Mouse (Mus musculus): ENCODE measurements around the gene Olfr399. TPM values are rescaled to one million over a fixed set of nuclear protein-coding genes. Genes with fewer than 3 reads are reported as not detected.

The Olfr399 gene
- polyA plus RNA-seq (2015; fragmentation: Nextera tagmentation; extraction: Ambion mirVana), result not detected in 2 replicates

DNA sequence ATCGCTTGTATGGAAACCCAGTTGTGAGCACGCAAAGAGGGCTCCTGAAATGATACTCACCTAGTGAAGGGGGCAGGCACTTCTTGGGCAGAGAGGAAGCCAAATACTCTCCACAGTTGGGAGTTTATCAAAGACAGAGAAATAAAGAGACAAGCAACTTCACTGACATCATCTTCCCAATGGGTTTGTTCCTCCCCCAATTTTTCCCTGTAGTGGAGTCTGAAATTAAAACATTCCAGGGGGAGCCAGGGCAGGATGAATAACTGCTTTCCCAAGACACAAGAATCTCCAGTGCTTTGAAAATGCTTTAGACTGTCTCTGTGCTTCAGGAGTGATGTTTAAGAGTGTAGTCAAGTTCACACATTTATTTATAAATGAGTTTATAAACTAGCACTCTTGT is at the start of gene Olfr399, which contains the start of gene Olfr139:
TSS of gene Olfr399 (minus strand) at position 165 of the 400 bp plus-strand sequence.
TSS of gene Olfr139 (minus strand) at position 101 of the 400 bp plus-strand sequence.
- no peak for TF ChIP-seq CTCF (IDR thresholded peaks at IDR 0.05; ENCODE audit: low read depth)
- Histone ChIP-seq H3K36me3 (ENCODE audit: insufficient read depth, low read length) (no peaks in the 10 kb centered on the region), H3K9ac (ENCODE audit: low read depth, low read length) (no peak within 1 kb of the TSS), H3K27me3 (ENCODE audit: insufficient read depth, low read length) (no peaks in the 10 kb centered on the region), H3K27ac (no peak within 1 kb of the TSS), H3K4me3 (replicated peaks; ENCODE audit: low read depth, low read length) (no peak within 1 kb of the TSS), H3K4me1 (replicated peaks; ENCODE audit: insufficient read depth, low read length) (no peaks in the 10 kb centered on the region), H3K4me2 (ENCODE audit: low read length) (no peak within 1 kb of the TSS), H3K9me3 (replicated peaks; ENCODE audit: low read length) (no peaks in the 10 kb centered on the region)
- no peak for DNase-seq (ENCODE audit: low spot score)
- ATAC-seq (replicated peaks; ENCODE audit: low FRiP score, low read depth), result no peak
- WGBS, result 83% methylated on average over 2 of the region's 2 CpGs

DNA sequence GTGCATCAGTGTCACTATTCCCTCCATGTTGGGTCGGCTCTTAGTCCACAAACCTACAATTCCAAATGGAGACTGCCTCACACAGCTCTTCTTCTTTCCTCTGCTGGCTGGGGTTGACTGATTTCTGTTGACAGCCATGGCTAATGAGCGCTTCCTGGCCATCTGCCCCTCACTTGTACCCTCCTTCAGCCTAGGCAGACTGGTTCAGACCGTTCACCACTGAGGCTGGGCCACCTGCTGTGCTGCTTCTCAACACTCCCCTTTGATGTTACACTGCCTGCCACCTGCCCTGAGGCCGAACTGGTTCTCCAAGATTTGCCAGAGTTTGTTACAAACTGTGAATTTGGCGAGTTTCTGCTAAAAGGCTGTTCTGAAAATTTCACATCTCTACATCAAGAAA is 48.7 kb upstream of the Olfr399 start:
- TF ChIP-seq CTCF (IDR thresholded peaks at IDR 0.05; ENCODE audit: low read depth), result no peak
- DNase-seq (ENCODE audit: low spot score), result no peak

GRCm38 (mm10) chr11:74101507-74101906 is 45.1 kb upstream of the Olfr399 start:
- H3K4me2 ChIP-seq (ENCODE audit: low read length), result no peak overlapping the region
- no peak overlapping the region for H3K9ac ChIP-seq (ENCODE audit: low read depth, low read length)
- WGBS, result 59% methylated on average over 2 of the region's 2 CpGs
- no peaks in the 10 kb centered on the region for H3K36me3 ChIP-seq (ENCODE audit: insufficient read depth, low read length)
- H3K27ac ChIP-seq, result no peak overlapping the region
- ATAC-seq (replicated peaks; ENCODE audit: low FRiP score, low read depth) (no peak), DNase-seq (ENCODE audit: low spot score) (no peak)
- H3K9me3 ChIP-seq (replicated peaks; ENCODE audit: low read length), result no peaks in the 10 kb centered on the region
- H3K27me3 ChIP-seq (ENCODE audit: insufficient read depth, low read length), result no peaks in the 10 kb centered on the region
- TF ChIP-seq CTCF (IDR thresholded peaks at IDR 0.05; ENCODE audit: low read depth), result no peak
- H3K4me3 ChIP-seq (replicated peaks; ENCODE audit: low read depth, low read length), result no peak overlapping the region
- no peaks in the 10 kb centered on the region for H3K4me1 ChIP-seq (replicated peaks; ENCODE audit: insufficient read depth, low read length)

More for the DNA sequence above, 48.7 kb upstream of the Olfr399 start:
- H3K27ac ChIP-seq, result no peak overlapping the region
- no peaks in the 10 kb centered on the region for H3K36me3 ChIP-seq (ENCODE audit: insufficient read depth, low read length)
- no peaks in the 10 kb centered on the region for H3K4me1 ChIP-seq (replicated peaks; ENCODE audit: insufficient read depth, low read length)
- ATAC-seq (replicated peaks; ENCODE audit: low FRiP score, low read depth), result no peak
- H3K4me3 ChIP-seq (replicated peaks; ENCODE audit: low read depth, low read length), result no peak overlapping the region
- H3K27me3 ChIP-seq (ENCODE audit: insufficient read depth, low read length), result no peaks in the 10 kb centered on the region
- WGBS, result 34% methylated on average over 5 of the region's 5 CpGs
- no peak overlapping the region for H3K9ac ChIP-seq (ENCODE audit: low read depth, low read length)
- H3K9me3 ChIP-seq (replicated peaks; ENCODE audit: low read length), result no peaks in the 10 kb centered on the region
- H3K4me2 ChIP-seq (ENCODE audit: low read length), result no peak overlapping the region

DNA sequence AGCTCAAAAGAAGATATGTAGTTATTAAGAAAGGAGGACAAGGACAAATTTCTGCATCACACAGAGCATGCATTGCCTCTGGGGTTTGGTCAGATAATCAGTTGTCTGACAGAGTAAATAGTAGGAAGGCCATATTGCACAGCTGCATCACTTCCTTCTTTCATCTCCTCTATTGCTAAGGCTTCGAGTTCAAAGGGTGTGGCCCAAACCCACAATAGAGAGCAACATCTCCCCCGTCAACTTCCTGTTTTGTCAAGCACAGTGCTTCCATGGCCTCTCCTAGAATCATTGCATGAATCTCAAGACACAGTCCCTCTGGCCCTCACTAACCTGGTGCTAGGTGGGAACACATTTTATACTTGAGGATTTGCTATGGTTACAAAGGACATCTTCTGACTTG is 44.3 kb upstream of the Olfr399 start:
- WGBS, result 77% methylated on average over 2 of the region's 2 CpGs
- Histone ChIP-seq H3K4me1 (replicated peaks; ENCODE audit: insufficient read depth, low read length) (no peaks in the 10 kb centered on the region), H3K4me2 (ENCODE audit: low read length) (no peak overlapping the region), H3K9ac (ENCODE audit: low read depth, low read length) (no peak overlapping the region), H3K27ac (no peak overlapping the region), H3K27me3 (ENCODE audit: insufficient read depth, low read length) (no peaks in the 10 kb centered on the region), H3K9me3 (replicated peaks; ENCODE audit: low read length) (no peaks in the 10 kb centered on the region), H3K4me3 (replicated peaks; ENCODE audit: low read depth, low read length) (no peak overlapping the region), H3K36me3 (ENCODE audit: insufficient read depth, low read length) (no peaks in the 10 kb centered on the region)
- no peak for DNase-seq (ENCODE audit: low spot score)
- no peak for TF ChIP-seq CTCF (IDR thresholded peaks at IDR 0.05; ENCODE audit: low read depth)
- no peak for ATAC-seq (replicated peaks; ENCODE audit: low FRiP score, low read depth)

- Histone ChIP-seq H3K27me3 (ENCODE audit: insufficient read depth, low read length) (no peaks in the 10 kb centered on the region), H3K27ac (no peak within 1 kb of the TSS), H3K9ac (ENCODE audit: low read depth, low read length) (no peak within 1 kb of the TSS), H3K9me3 (replicated peaks; ENCODE audit: low read length) (no peaks in the 10 kb centered on the region), H3K4me3 (replicated peaks; ENCODE audit: low read depth, low read length) (no peak within 1 kb of the TSS), H3K4me2 (ENCODE audit: low read length) (no peak within 1 kb of the TSS), H3K36me3 (ENCODE audit: insufficient read depth, low read length) (no peaks in the 10 kb centered on the region), H3K4me1 (replicated peaks; ENCODE audit: insufficient read depth, low read length) (no peaks in the 10 kb centered on the region)
- no peak for ATAC-seq (replicated peaks; ENCODE audit: low FRiP score, low read depth)
- WGBS, result 90% methylated on average over 1 of the region's 1 CpGs
- DNase-seq (ENCODE audit: low spot score), result no peak
- TF ChIP-seq CTCF (IDR thresholded peaks at IDR 0.05; ENCODE audit: low read depth), result no peak
These were observed 13.2 kb upstream of the Olfr399 start, which contains the start of gene Zfp616 for GRCm38 (mm10) chr11:74069655-74070054. TSS of gene Zfp616 (plus strand) at chr11:74069955.

DNA sequence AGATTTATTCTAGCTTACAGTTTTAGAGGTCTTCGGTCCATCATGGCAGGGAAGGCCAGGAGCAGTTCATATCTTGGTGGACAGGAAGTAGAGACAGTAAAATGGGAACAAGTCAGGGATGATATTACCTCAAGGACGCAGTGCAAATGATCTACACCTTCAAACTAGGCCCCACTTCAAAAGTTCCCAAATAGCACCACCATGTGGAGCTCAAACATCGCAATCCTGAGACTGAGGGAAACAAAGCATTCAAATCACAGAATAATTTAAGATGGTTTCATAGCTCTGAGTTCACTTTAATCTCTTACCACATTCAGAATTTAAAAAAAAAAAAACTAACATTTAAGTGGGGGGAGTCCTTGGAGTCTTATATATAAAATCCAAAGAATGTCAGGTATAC is 5.1 kb downstream of the Olfr399 start:
- no peak overlapping the region for H3K4me2 ChIP-seq (ENCODE audit: low read length)
- no peak overlapping the region for H3K9ac ChIP-seq (ENCODE audit: low read depth, low read length)
- H3K36me3 ChIP-seq (ENCODE audit: insufficient read depth, low read length), result no peaks in the 10 kb centered on the region
- TF ChIP-seq CTCF (IDR thresholded peaks at IDR 0.05; ENCODE audit: low read depth), result 0 out of 2 replicates have a peak, but pooled peaks have one; percentile 8
- 68% methylated on average over 3 of the region's 3 CpGs for WGBS
- DNase-seq (ENCODE audit: low spot score) (no peak), ATAC-seq (replicated peaks; ENCODE audit: low FRiP score, low read depth) (no peak)
- no peaks in the 10 kb centered on the region for H3K4me1 ChIP-seq (replicated peaks; ENCODE audit: insufficient read depth, low read length)
- H3K4me3 ChIP-seq (replicated peaks; ENCODE audit: low read depth, low read length), result no peak overlapping the region
- H3K27ac ChIP-seq, result no peak overlapping the region
- H3K27me3 ChIP-seq (ENCODE audit: insufficient read depth, low read length), result no peaks in the 10 kb centered on the region
- no peaks in the 10 kb centered on the region for H3K9me3 ChIP-seq (replicated peaks; ENCODE audit: low read length)

Other genes starting within 250 kb of the Olfr399 start
- gene Olfr392, start 239.6 kb downstream of the Olfr399 start, polyA plus RNA-seq (2015; fragmentation: Nextera tagmentation; extraction: Ambion mirVana), result not detected in 2 replicates
- gene Olfr393, start 205.2 kb downstream of the Olfr399 start, polyA plus RNA-seq (2015; fragmentation: Nextera tagmentation; extraction: Ambion mirVana), result not detected in 2 replicates
- gene Olfr394, start 165.8 kb downstream of the Olfr399 start, polyA plus RNA-seq (2015; fragmentation: Nextera tagmentation; extraction: Ambion mirVana), result not detected in 2 replicates
- gene Olfr395, start 147.3 kb downstream of the Olfr399 start, polyA plus RNA-seq (2015; fragmentation: Nextera tagmentation; extraction: Ambion mirVana), result not detected in 2 replicates
- gene Olfr23, start 119.9 kb downstream of the Olfr399 start, polyA plus RNA-seq (2015; fragmentation: Nextera tagmentation; extraction: Ambion mirVana), result not detected in 2 replicates
- not detected in 2 replicates for gene Olfr397, start 95.8 kb downstream of the Olfr399 start, polyA plus RNA-seq (2015; fragmentation: Nextera tagmentation; extraction: Ambion mirVana)
- gene Olfr398, start 66.2 kb downstream of the Olfr399 start, polyA plus RNA-seq (2015; fragmentation: Nextera tagmentation; extraction: Ambion mirVana), result not detected in 2 replicates
- gene Olfr139, start 64 bp downstream of the Olfr399 start, polyA plus RNA-seq (2015; fragmentation: Nextera tagmentation; extraction: Ambion mirVana), result not detected in 2 replicates
- 0.17 and 0.19 TPM in 2 replicates for gene Zfp616, start 13.3 kb upstream of the Olfr399 start, polyA plus RNA-seq (2015; fragmentation: Nextera tagmentation; extraction: Ambion mirVana)
- not detected in 2 replicates for gene Olfr401, start 57.1 kb upstream of the Olfr399 start, polyA plus RNA-seq (2015; fragmentation: Nextera tagmentation; extraction: Ambion mirVana)
- not detected in 2 replicates for gene Olfr402, start 96.9 kb upstream of the Olfr399 start, polyA plus RNA-seq (2015; fragmentation: Nextera tagmentation; extraction: Ambion mirVana)
- gene Olfr403, start 129.6 kb upstream of the Olfr399 start, polyA plus RNA-seq (2015; fragmentation: Nextera tagmentation; extraction: Ambion mirVana), result not detected in 2 replicates
- gene Olfr43, start 154.8 kb upstream of the Olfr399 start, polyA plus RNA-seq (2015; fragmentation: Nextera tagmentation; extraction: Ambion mirVana), result not detected in 2 replicates
- not detected in 2 replicates for gene Olfr406, start 203.2 kb upstream of the Olfr399 start, polyA plus RNA-seq (2015; fragmentation: Nextera tagmentation; extraction: Ambion mirVana)
- gene Olfr59, start 227.1 kb upstream of the Olfr399 start, polyA plus RNA-seq (2015; fragmentation: Nextera tagmentation; extraction: Ambion mirVana), result not detected in 2 replicates